In the genomic region with DNA sequence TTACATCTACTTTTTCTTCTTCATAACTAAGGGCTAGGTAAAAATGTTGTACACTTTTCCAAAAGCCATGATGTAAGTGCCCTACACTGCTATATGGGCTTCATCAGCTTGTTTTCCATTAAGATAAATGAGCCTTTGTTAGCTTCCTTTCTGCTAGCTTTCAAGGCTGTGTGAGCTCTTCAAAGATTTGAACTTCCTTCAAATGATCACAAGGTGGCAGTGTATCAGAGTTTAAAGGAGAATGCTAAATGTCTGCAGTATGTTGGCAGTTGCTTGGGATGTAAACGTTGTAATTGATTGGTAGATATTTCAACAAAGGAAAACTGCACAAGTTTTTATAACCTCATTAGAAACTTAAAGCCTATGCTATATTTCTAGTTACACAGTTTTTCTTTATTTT, we compare ENCODE assay signal across 10 mouse cellular contexts.
DNase-seq lines count a peak whose midpoint lies in the region; ATAC-seq lines count a peak whose summit lies in the region.
"Had no signal": no experiment of that assay in that cellular context is flagged by ENCODE, and none has a peak within 500 bp of the region (broad histone marks: within the 10 kb centered on the region; RNA-seq: fewer than 3 reads in every experiment).

No protein-coding gene starts in this region.

- no peaks in the 10 kb centered on the region for H3K36me3 ChIP-seq in hindbrain, embryonic 11.5 days (ENCODE audit: control insufficient read depth, insufficient read depth, low read length)
- no peaks in the 10 kb centered on the region for H3K36me3 ChIP-seq in hindbrain, embryonic 10.5 days
- no peaks in the 10 kb centered on the region for H3K36me3 ChIP-seq in hindbrain, embryonic 14.5 days (replicated peaks; ENCODE audit: control insufficient read depth, insufficient read depth)
- H3K36me3 ChIP-seq: intestine, embryonic 15.5 days had no signal

- DNase-seq in hindbrain, embryonic 11.5 days (ENCODE audit: low spot score): peak; percentile 33
- DNase-seq in hindbrain, embryonic 10.5 days (ENCODE audit: low spot score): no peak
- DNase-seq in 416B (ENCODE audit: low read depth) (peak; percentile 29), adipocyte (ENCODE audit: low spot score) (peak; percentile 4)
- DNase-seq in hindbrain, embryonic 14.5 days (ENCODE audit: low spot score): peak; percentile 42
- no peak for DNase-seq in ovary, adult 18-20 months (ENCODE audit: low spot score)
- DNase-seq in heart, postnatal 14 days: no peak
- DNase-seq in heart, postnatal 36 days: no peak

- no peak overlapping the region for H3K9ac ChIP-seq in hindbrain, embryonic 11.5 days (ENCODE audit: low read depth, low read length)
- no peak overlapping the region for H3K9ac ChIP-seq in hindbrain, embryonic 14.5 days
- H3K9ac ChIP-seq: intestine, embryonic 15.5 days had no signal

- intact Hi-C loops in heart, postnatal 14 days (cut with DNase I): no loop called here
- intact Hi-C loops in heart, postnatal 36 days (cut with DNase I): loop anchor here (10.0 kb wide), 1 partner anchor 972 kb away; no protein-coding TSS in a partner anchor

- peak; percentile 86 for ATAC-seq in hindbrain, embryonic 11.5 days (ENCODE audit: low FRiP score)
- ATAC-seq in hindbrain, embryonic 14.5 days (ENCODE audit: low FRiP score): peak; percentile 64; the same call in 1 of the 2 replicates
- ATAC-seq: intestine, embryonic 15.5 days had no signal

- 15% methylated on average over 1 of the region's 1 CpGs for WGBS in hindbrain, embryonic 11.5 days
- 23% methylated on average over 1 of the region's 1 CpGs for WGBS in hindbrain, embryonic 10.5 days
- 23% methylated on average over 1 of the region's 1 CpGs for WGBS in hindbrain, embryonic 14.5 days

- no peaks in the 10 kb centered on the region for H3K9me3 ChIP-seq in hindbrain, embryonic 11.5 days (ENCODE audit: control insufficient read depth, low read length)
- no peaks in the 10 kb centered on the region for H3K9me3 ChIP-seq in hindbrain, embryonic 10.5 days
- no peaks in the 10 kb centered on the region for H3K9me3 ChIP-seq in hindbrain, embryonic 14.5 days (ENCODE audit: control insufficient read depth, low read length)
- H3K9me3 ChIP-seq: intestine, embryonic 15.5 days had no signal

- no peak overlapping the region for H3K4me2 ChIP-seq in hindbrain, embryonic 11.5 days (replicated peaks; ENCODE audit: low read depth, low read length)
- H3K4me2 ChIP-seq in hindbrain, embryonic 14.5 days (replicated peaks): no peak overlapping the region
- H3K4me2 ChIP-seq: intestine, embryonic 15.5 days had no signal

- no peaks in the 10 kb centered on the region for H3K4me1 ChIP-seq in hindbrain, embryonic 11.5 days (replicated peaks; ENCODE audit: control insufficient read depth, insufficient read depth, low read length)
- H3K4me1 ChIP-seq in hindbrain, embryonic 10.5 days (replicated peaks): no peaks in the 10 kb centered on the region
- H3K4me1 ChIP-seq in hindbrain, embryonic 14.5 days (replicated peaks; ENCODE audit: control insufficient read depth, insufficient read depth, low read length): no peaks in the 10 kb centered on the region
- H3K4me1 ChIP-seq: intestine, embryonic 15.5 days had no signal

- H3K27me3 ChIP-seq in hindbrain, embryonic 11.5 days (ENCODE audit: control insufficient read depth, insufficient read depth, low read length): no peaks in the 10 kb centered on the region
- no peaks in the 10 kb centered on the region for H3K27me3 ChIP-seq in hindbrain, embryonic 10.5 days (ENCODE audit: insufficient read depth, poor library complexity, severe bottlenecking)
- no peaks in the 10 kb centered on the region for H3K27me3 ChIP-seq in hindbrain, embryonic 14.5 days (ENCODE audit: control insufficient read depth, insufficient read depth, low read length)
- H3K27me3 ChIP-seq: intestine, embryonic 15.5 days had no signal

- no peak overlapping the region for H3K27ac ChIP-seq in hindbrain, embryonic 11.5 days (ENCODE audit: low read depth, low read length)
- H3K27ac ChIP-seq in hindbrain, embryonic 10.5 days: no peak overlapping the region
- H3K27ac ChIP-seq in hindbrain, embryonic 14.5 days: no peak overlapping the region
- H3K27ac ChIP-seq: intestine, embryonic 15.5 days; macrophage had no signal

- no peak overlapping the region for H3K4me3 ChIP-seq in hindbrain, embryonic 11.5 days (ENCODE audit: low read depth, low read length)
- H3K4me3 ChIP-seq in hindbrain, embryonic 10.5 days: no peak overlapping the region
- H3K4me3 ChIP-seq in hindbrain, embryonic 14.5 days (replicated peaks; ENCODE audit: low read length): no peak overlapping the region
- H3K4me3 ChIP-seq: intestine, embryonic 15.5 days had no signal

Comparison
In these comparisons a context has a peak if more than half of its experiments do, and no peak if none do; other contexts are left out.
1. DNase-seq: peak in hindbrain, embryonic 11.5 days (single experiment), 416B (single experiment), adipocyte (single experiment) and hindbrain, embryonic 14.5 days (single experiment); none in hindbrain, embryonic 10.5 days (single experiment), ovary, adult 18-20 months (single experiment), heart, postnatal 14 days (0 of 2) and heart, postnatal 36 days (0 of 2).